Mouse (Mus musculus): ENCODE results near the gene Fuca1.

DNA sequence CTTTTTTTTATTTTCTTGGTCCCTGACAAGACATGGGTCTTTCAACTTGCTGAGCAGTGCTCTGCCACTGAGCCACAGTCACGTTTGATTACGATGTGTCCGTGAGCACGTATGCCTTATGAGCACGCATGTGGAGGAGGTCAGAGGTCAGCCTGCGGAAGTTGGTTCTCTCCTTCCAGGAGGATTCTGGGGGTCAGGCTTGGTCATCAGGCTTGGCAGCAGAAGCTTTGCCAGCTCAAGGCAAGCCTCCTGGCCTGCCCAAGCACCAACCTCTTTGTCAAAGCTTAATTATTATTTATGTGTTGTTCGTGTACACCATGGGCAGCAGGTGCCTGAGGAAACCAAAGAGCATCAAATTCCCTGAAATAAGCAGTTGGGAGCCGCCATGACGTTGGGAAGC, 7.8 kb downstream of the Fuca1 start:
- no peak for TF ChIP-seq EP300 (IDR thresholded peaks at IDR 0.05; ENCODE audit: low read depth in 1 of 2, low read length in 2 of 2)
- TF ChIP-seq CHD1 (IDR thresholded peaks at IDR 0.05; ENCODE audit: low read depth, low read length): no peak
